Mouse (Mus musculus) ES-Bruce4 (cell line): ENCODE measurements around the gene Eif4e3. TPM values are rescaled to one million over a fixed set of nuclear protein-coding genes. Genes with fewer than 3 reads are reported as not detected.

ENCODE experiments used
- H3K27ac ChIP-seq: 2 replicates; pipeline ENCODE4 v1.5.1; 2012; ENCODE audit warnings: low read length, inconsistent platforms; ENCODE audit not compliant: insufficient read depth
- H3K27me3 ChIP-seq: 2 replicates; pipeline ENCODE4 v1.6.1; 2012; ENCODE audit warnings: mild to moderate bottlenecking, low read length, inconsistent platforms; ENCODE audit not compliant: control insufficient read depth, poor library complexity, insufficient read depth, severe bottlenecking
- H3K36me3 ChIP-seq: 2 replicates; pipeline ENCODE4 v1.6.1; 2012; ENCODE audit warnings: inconsistent platforms, mild to moderate bottlenecking, low read length, moderate library complexity; ENCODE audit not compliant: control insufficient read depth, poor library complexity, insufficient read depth, severe bottlenecking
- H3K4me1 ChIP-seq: one replicate; pipeline ENCODE4 v1.8.1; 2011; ENCODE audit warnings: low read length; ENCODE audit not compliant: control insufficient read depth, insufficient read depth
- H3K4me3 ChIP-seq: 2 replicates; pipeline ENCODE4 v1.5.1; 2011; ENCODE audit warnings: low read depth, mild to moderate bottlenecking, low read length
- H3K9ac ChIP-seq: 2 replicates; pipeline ENCODE4 v1.6.1; 2012; ENCODE audit warnings: low read depth, mild to moderate bottlenecking, inconsistent platforms; ENCODE audit not compliant: poor library complexity, severe bottlenecking
- H3K9me3 ChIP-seq: replicated peaks from 2 replicates; pipeline ENCODE4 v1.6.1; 2012; ENCODE audit warnings: mild to moderate bottlenecking, low read length, inconsistent platforms; ENCODE audit not compliant: control insufficient read depth, poor library complexity, insufficient read depth, severe bottlenecking
- CTCF ChIP-seq: IDR thresholded peaks from one replicate; pipeline ENCODE4 v1.8.1; 2011; ENCODE audit warnings: low read depth, low read length
- EP300 ChIP-seq: IDR thresholded peaks from 2 replicates; pipeline ENCODE4 v1.6.1; 2011; ENCODE audit warnings: low read depth, low read length; ENCODE audit not compliant: insufficient read depth
- POLR2A ChIP-seq: IDR thresholded peaks from one replicate; pipeline ENCODE4 v1.8.1; 2011; ENCODE audit warnings: low read length; ENCODE audit not compliant: insufficient read depth
- polyA plus RNA-seq: library from polyadenylated mRNA; stranded (reverse); fragments of >200 nt; gene quantifications from 2 replicates; pipeline ENCODE4 v1.2.4, GENCODE M21; 2011; ENCODE audit warnings: low read depth; ENCODE audit not compliant: missing spikeins, insufficient read depth, insufficient read length

Eif4e3 gene
- polyA plus RNA-seq = 6.4 and 8.6 TPM in 2 replicates

- Histone ChIP-seq H3K36me3 (no peaks in the 10 kb centered on the region), H3K27me3 (peaks cover 6% of the 10 kb centered on the region; the same call in 1 of the 2 replicates), H3K4me3 (peak within 1 kb of the TSS; percentile 73), H3K27ac (no peak within 1 kb of the TSS), H3K9ac (peak within 1 kb of the TSS; percentile 41), H3K4me1 (no peaks in the 10 kb centered on the region), H3K9me3 (no peaks in the 10 kb centered on the region)
- TF ChIP-seq EP300 (no peak), POLR2A (no peak), CTCF (no peak)
These were observed at the start of gene Eif4e3, which contains the start of gene Gm20696 for GRCm38 (mm10) chr6:99666318-99667171. TSS of gene Eif4e3 (minus strand) at chr6:99666771. TSS of gene Gm20696 (minus strand) at chr6:99666797.

GRCm38 (mm10) chr6:99715913-99716312, 49.3 kb upstream of the Eif4e3 start:
- Histone ChIP-seq H3K4me1 (no peaks in the 10 kb centered on the region), H3K4me3 (no peak overlapping the region), H3K27ac (no peak overlapping the region), H3K36me3 (no peaks in the 10 kb centered on the region), H3K27me3 (no peaks in the 10 kb centered on the region), H3K9me3 (no peaks in the 10 kb centered on the region), H3K9ac (no peak overlapping the region)
- TF ChIP-seq POLR2A = no peak
- TF ChIP-seq CTCF = no peak
- no peak for TF ChIP-seq EP300

GRCm38 (mm10) chr6:99715191-99715590, 48.6 kb upstream of the Eif4e3 start:
- TF ChIP-seq CTCF = no peak
- no peak for TF ChIP-seq POLR2A
- no peak for TF ChIP-seq EP300
- no peaks in the 10 kb centered on the region for H3K4me1 ChIP-seq
- H3K27me3 ChIP-seq = no peaks in the 10 kb centered on the region
- no peak overlapping the region for H3K9ac ChIP-seq
- H3K36me3 ChIP-seq = no peaks in the 10 kb centered on the region
- H3K27ac ChIP-seq = no peak overlapping the region
- H3K9me3 ChIP-seq = no peaks in the 10 kb centered on the region
- no peak overlapping the region for H3K4me3 ChIP-seq

- Histone ChIP-seq H3K36me3 (no peaks in the 10 kb centered on the region), H3K4me3 (no peak overlapping the region)
These were observed 46.7 kb upstream of the Eif4e3 start for GRCm38 (mm10) chr6:99713256-99713655.

GRCm38 (mm10) chr6:99711576-99712101, 45.1 kb upstream of the Eif4e3 start:
- no peaks in the 10 kb centered on the region for H3K9me3 ChIP-seq
- TF ChIP-seq CTCF = no peak
- no peak for TF ChIP-seq EP300
- no peak for TF ChIP-seq POLR2A

More at GRCm38 (mm10) chr6:99713256-99713655, 46.7 kb upstream of the Eif4e3 start:
- Histone ChIP-seq H3K27me3 (no peaks in the 10 kb centered on the region), H3K27ac (no peak overlapping the region), H3K4me1 (no peaks in the 10 kb centered on the region), H3K9ac (no peak overlapping the region), H3K9me3 (no peaks in the 10 kb centered on the region)
- TF ChIP-seq CTCF (no peak), EP300 (no peak), POLR2A (no peak)

GRCm38 (mm10) chr6:99700484-99700883, 33.9 kb upstream of the Eif4e3 start:
- TF ChIP-seq CTCF (no peak), EP300 (no peak), POLR2A (no peak)

More at GRCm38 (mm10) chr6:99711576-99712101, 45.1 kb upstream of the Eif4e3 start:
- Histone ChIP-seq H3K9ac (no peak overlapping the region), H3K4me1 (no peaks in the 10 kb centered on the region), H3K4me3 (no peak overlapping the region), H3K36me3 (no peaks in the 10 kb centered on the region), H3K27me3 (no peaks in the 10 kb centered on the region; the same call in 1 of the 2 replicates), H3K27ac (no peak overlapping the region)

More at GRCm38 (mm10) chr6:99700484-99700883, 33.9 kb upstream of the Eif4e3 start:
- H3K9ac ChIP-seq = no peak overlapping the region
- H3K4me3 ChIP-seq = no peak overlapping the region
- H3K9me3 ChIP-seq = no peaks in the 10 kb centered on the region
- no peaks in the 10 kb centered on the region for H3K27me3 ChIP-seq
- no peak overlapping the region for H3K27ac ChIP-seq
- no peaks in the 10 kb centered on the region for H3K4me1 ChIP-seq
- H3K36me3 ChIP-seq = no peaks in the 10 kb centered on the region
